Mouse (Mus musculus) liver, embryonic 12.5 days (tissue): Measurements from ENCODE around the gene C330007P06Rik. TPM values are rescaled to one million over a fixed set of nuclear protein-coding genes. Genes with fewer than 3 reads are reported as not detected.
"Not testable (repeated sequence)": the region's sequence is repeated elsewhere in the genome, so short reads cannot be mapped to it uniquely, and the experiment has no call there.

Experiments
- ATAC-seq: fragments of 200-750 bp; cut with Nextera tagmentation; 2 replicates; pipeline ENCODE4 v1.8.0; 2017; ENCODE audit warnings: moderate number of reproducible peaks, mild to moderate bottlenecking, moderate library complexity
- H3K27ac ChIP-seq: fragments of 300-500 bp; sonication (generic); 2 replicates; pipeline ENCODE4 v1.5.1; 2016; ENCODE audit warnings: mild to moderate bottlenecking
- H3K27me3 ChIP-seq: fragments of 300-500 bp; sonication (generic); replicated peaks from 2 replicates; pipeline ENCODE4 v1.6.1; 2016; ENCODE audit warnings: mild to moderate bottlenecking, moderate library complexity
- H3K36me3 ChIP-seq: fragments of 300-500 bp; sonication (generic); 2 replicates; pipeline ENCODE4 v1.6.1; 2016; ENCODE audit warnings: mild to moderate bottlenecking, moderate library complexity
- H3K4me1 ChIP-seq: fragments of 300-500 bp; sonication (generic); 2 replicates; pipeline ENCODE4 v1.6.1; 2016
- H3K4me2 ChIP-seq: fragments of 300-500 bp; sonication (generic); 2 replicates; pipeline ENCODE4 v1.6.1; 2016; ENCODE audit warnings: mild to moderate bottlenecking, moderate library complexity
- H3K4me3 ChIP-seq: fragments of 300-500 bp; sonication (generic); 2 replicates; pipeline ENCODE4 v1.5.1; 2016; ENCODE audit warnings: mild to moderate bottlenecking, moderate library complexity
- H3K9ac ChIP-seq: fragments of 300-500 bp; sonication (generic); 2 replicates; pipeline ENCODE4 v1.6.1; 2016; ENCODE audit warnings: mild to moderate bottlenecking, moderate library complexity
- H3K9me3 ChIP-seq: fragments of 300-500 bp; sonication (generic); replicated peaks from 2 replicates; pipeline ENCODE4 v1.6.1; 2016; ENCODE audit warnings: mild to moderate bottlenecking, moderate library complexity
- WGBS: fragments of 180-500 bp; shearing (Covaris S2); methylation state at CpG from one replicate; pipeline ENCODE4 v1.1.7; 2016; ENCODE audit not compliant: insufficient replicate concordance; 5-methylcytosine and 5-hydroxymethylcytosine counted together
- polyA plus RNA-seq: library from polyadenylated mRNA; unstranded; fragments of >200 nt; fragmentation: Nextera tagmentation; extraction: Ambion mirVana; gene quantifications from 2 replicates; pipeline ENCODE4 v1.2.1, GENCODE M21; 2016

Gene C330007P06Rik
- polyA plus RNA-seq, result 18.5 and 22.2 TPM in 2 replicates

DNA sequence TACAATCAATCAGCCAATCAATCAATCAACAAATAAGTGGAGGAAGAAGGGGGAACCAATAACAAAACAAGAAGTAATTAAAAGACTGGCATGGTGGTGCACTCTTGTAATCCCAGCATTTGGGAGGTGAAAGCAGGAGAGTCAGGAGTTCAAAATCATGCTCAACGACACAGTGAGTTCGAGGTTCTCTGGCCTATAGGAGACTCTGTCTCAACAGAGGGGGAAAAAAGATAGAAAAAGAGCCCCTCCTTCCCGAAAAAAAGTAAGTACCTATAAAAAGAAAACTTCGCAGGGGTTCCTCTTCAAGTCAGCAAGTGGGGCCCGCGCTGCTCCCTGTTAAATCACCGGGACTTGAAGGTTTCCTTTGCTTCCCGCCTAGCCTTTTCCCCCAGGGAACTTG is at the start of gene C330007P06Rik, which contains the start of gene Ube2a:
TSS of gene C330007P06Rik (minus strand) at position 347 of the 400 bp plus-strand sequence.
TSS of gene Ube2a (plus strand) at position 136 of the 400 bp plus-strand sequence.
- Histone ChIP-seq H3K4me1 (peaks cover 12% of the 10 kb centered on the region; the same call in 1 of the 2 replicates), H3K4me3 (peak within 1 kb of the TSS; percentile 82), H3K4me2 (peak within 1 kb of the TSS; percentile 79), H3K36me3 (peaks cover 5% of the 10 kb centered on the region; the same call in 1 of the 2 replicates), H3K9ac (peak within 1 kb of the TSS; percentile 91), H3K27me3 (peaks cover 6% of the 10 kb centered on the region; the same call in 1 of the 2 replicates), H3K27ac (peak within 1 kb of the TSS; percentile 78), H3K9me3 (no peaks in the 10 kb centered on the region)
- WGBS, result 5% methylated on average over 8 of the region's 8 CpGs
- peak; percentile 16; the same call in 1 of the 2 replicates for ATAC-seq

DNA sequence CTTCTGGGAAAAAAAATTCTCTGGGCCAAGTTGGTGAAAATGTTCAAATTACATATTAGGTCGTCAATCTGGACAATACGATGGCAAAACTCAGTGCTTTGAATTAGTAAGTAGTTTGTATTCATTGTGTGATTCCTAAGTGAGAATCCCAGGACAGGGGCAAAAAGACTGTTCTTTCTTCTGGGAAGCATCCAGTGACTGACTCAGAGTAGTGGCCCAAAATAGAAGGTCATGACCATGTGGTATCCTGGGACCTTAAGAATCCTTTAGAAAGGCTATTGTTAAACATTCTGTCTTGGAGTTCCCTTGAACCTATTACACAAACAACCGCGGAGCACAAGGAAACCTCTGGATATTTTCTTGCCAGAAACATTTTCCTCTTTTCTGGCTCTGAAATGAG is 47.4 kb upstream of the C330007P06Rik start:
- no peak overlapping the region for H3K9ac ChIP-seq
- no peaks in the 10 kb centered on the region for H3K4me1 ChIP-seq
- WGBS, result 82% methylated on average over 4 of the region's 4 CpGs
- H3K4me2 ChIP-seq, result no peak overlapping the region
- no peaks in the 10 kb centered on the region for H3K9me3 ChIP-seq
- H3K27ac ChIP-seq, result no peak overlapping the region
- no peaks in the 10 kb centered on the region for H3K36me3 ChIP-seq
- H3K27me3 ChIP-seq, result no peaks in the 10 kb centered on the region
- no peak for ATAC-seq
- no peak overlapping the region for H3K4me3 ChIP-seq

DNA sequence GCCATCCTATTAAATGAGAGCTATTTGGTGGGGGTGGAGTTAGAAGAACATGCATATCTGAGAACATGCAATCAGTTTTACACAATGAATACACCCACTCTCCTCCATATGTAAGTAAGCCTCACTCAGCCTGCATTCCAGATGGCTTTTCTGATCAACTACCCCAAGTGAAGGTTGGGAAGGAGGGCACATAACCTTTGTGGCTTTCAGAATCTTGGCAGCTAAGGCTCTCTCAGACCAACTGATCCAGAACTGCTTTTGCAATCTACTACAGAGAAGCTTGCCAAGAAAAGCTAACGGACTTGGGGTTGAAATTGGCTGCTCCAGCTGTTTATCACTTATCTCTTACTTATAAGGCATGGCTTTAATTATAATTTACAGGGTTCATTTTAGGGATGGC is 43.8 kb upstream of the C330007P06Rik start:
- no peak overlapping the region for H3K4me2 ChIP-seq
- H3K4me3 ChIP-seq, result no peak overlapping the region
- WGBS, result 75% methylated on average over 1 of the region's 1 CpGs

DNA sequence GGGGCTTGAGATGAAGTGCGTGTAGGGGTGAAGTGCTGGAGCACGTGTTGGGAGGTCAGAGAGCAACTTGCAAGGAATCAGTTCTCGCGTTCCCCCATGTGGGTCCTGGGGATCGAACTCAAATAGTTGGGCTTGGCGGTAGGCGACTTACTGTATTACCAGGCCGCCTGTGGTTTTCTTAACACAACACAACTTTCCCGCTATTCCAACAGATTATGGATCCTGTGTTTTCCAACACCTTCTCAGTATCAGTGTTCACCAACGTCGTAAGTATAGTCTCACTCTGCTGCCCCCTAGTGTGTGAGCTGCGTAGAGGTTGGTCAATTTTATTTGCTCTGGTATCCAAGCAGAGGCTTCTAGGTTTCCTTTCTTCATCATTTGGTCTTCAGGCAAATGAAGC is 37.4 kb upstream of the C330007P06Rik start:
- Histone ChIP-seq H3K4me1 (no peaks in the 10 kb centered on the region), H3K4me2 (no peak overlapping the region), H3K4me3 (no peak overlapping the region), H3K36me3 (no peaks in the 10 kb centered on the region), H3K27me3 (no peaks in the 10 kb centered on the region), H3K9ac (no peak overlapping the region), H3K9me3 (no peaks in the 10 kb centered on the region), H3K27ac (no peak overlapping the region)
- ATAC-seq, result no peak
- 38% methylated on average over 12 of the region's 12 CpGs for WGBS

More for the DNA sequence above, 43.8 kb upstream of the C330007P06Rik start:
- no peaks in the 10 kb centered on the region for H3K27me3 ChIP-seq
- H3K9ac ChIP-seq, result no peak overlapping the region
- H3K36me3 ChIP-seq, result no peaks in the 10 kb centered on the region
- ATAC-seq, result no peak
- H3K27ac ChIP-seq, result no peak overlapping the region
- no peaks in the 10 kb centered on the region for H3K4me1 ChIP-seq
- no peaks in the 10 kb centered on the region for H3K9me3 ChIP-seq

DNA sequence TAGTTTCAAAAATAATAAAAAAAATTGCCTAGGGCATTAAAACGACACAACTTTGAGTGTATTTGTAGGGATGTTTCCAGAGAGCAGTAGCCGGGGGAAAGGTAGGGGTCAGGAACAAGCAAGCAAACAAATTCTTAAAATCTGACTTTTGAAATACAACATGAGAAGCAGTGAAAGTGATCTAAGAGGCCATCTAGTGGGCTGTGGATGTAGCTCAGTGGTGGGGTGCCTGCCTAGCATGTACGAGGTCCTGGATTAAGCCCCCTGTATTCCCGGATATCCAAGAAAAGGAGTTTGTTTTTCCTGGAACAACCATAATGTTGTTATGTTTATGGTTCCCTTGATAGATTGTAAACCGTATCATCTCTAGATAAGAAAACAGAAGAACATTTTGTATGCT is 32.6 kb upstream of the C330007P06Rik start:
- H3K9me3 ChIP-seq, result no peaks in the 10 kb centered on the region
- ATAC-seq, result no peak
- H3K4me3 ChIP-seq, result no peak overlapping the region
- no peaks in the 10 kb centered on the region for H3K27me3 ChIP-seq
- WGBS, result 28% methylated on average over 5 of the region's 5 CpGs
- no peak overlapping the region for H3K9ac ChIP-seq
- peaks cover 8% of the 10 kb centered on the region; the same call in 1 of the 2 replicates for H3K4me1 ChIP-seq
- H3K36me3 ChIP-seq, result no peaks in the 10 kb centered on the region
- H3K4me2 ChIP-seq, result no peak overlapping the region
- no peak overlapping the region for H3K27ac ChIP-seq

DNA sequence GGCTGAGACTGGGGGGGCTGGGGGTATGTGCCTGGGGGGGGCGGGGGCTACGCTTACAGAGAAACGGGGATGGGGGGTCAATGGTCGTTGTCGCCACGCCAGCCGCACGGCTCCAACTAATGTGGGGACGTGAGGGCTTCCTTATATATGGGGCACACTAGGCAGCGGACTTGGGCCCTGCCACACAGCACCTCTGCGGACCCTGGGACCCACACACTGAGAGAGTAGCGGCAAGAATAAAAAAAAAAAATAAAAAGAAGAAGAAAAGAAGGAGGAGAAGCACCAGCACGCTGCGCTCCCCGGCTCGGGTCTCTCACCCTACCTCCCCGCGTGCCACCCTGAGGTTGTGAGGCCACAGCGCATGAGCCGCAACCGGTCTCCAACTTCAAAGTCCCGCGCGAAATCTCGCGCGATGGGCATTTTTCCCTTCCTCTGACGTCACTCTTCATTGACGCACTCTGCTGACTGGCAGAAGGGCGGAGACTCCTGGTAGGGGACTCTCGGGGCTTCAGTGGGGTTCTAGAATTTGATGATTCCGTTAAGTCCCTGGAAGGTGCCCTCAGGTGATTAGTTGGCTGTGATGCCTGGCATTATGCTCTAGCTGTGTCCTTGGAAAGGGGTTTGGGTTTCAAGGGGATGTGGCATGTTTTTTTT is 29.3 kb upstream of the C330007P06Rik start:
- peaks cover 15% of the 10 kb centered on the region; the same call in 1 of the 2 replicates for H3K4me1 ChIP-seq
- peak; percentile 93 for ATAC-seq
- peak overlapping the region; percentile 78 for H3K9ac ChIP-seq
- H3K36me3 ChIP-seq, result no peaks in the 10 kb centered on the region
- H3K27ac ChIP-seq, result peak overlapping the region; percentile 70
- no peaks in the 10 kb centered on the region for H3K27me3 ChIP-seq
- peak overlapping the region; percentile 80 for H3K4me2 ChIP-seq
- H3K9me3 ChIP-seq, result no peaks in the 10 kb centered on the region
- WGBS, result 9% methylated on average over 28 of the region's 32 CpGs
- peak overlapping the region; percentile 70 for H3K4me3 ChIP-seq

DNA sequence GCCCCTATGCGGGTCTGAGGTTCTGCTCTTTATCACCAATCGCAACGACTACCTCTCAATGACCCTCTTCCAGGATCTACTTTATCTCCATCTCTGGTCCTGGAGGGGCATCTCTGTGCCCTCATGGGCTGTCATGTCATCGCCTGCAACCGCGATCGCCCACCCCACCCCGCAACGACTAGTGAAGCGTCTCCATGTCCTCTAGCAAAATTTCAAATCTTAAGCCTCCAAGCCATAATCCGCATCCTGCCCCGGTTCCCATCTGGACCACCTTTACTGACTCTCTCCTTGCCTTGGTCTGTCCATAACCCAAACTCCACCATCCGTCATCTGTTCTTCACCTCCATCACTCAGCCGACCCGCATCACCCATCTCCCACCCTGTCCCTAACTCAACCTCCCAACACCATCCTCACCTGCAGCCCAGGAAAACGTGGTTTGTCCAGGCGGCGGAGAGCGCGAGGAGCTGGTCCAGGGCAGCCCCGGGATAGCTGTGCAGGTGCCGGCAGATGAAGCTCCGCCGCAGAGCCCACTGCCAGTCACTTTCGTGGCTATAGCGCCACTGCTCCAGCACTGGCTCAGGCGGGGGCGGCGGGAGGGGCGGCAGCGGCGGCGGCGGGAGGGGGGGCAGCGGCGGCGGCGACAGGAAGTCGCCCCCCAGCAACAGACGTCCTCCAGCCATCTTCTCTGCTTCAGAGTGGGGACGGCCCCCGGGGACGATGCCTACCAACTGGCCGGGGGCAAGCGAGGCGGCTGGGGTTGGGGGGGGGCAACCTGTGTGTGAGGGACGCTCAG is 28.6 kb upstream of the C330007P06Rik start, which contains the start of gene Nkrf:
TSS of gene Nkrf (minus strand) at position 579 of the 794 bp plus-strand sequence.
- H3K9me3 ChIP-seq, result no peaks in the 10 kb centered on the region
- H3K36me3 ChIP-seq, result no peaks in the 10 kb centered on the region
- ATAC-seq, result peak; percentile 72
- H3K9ac ChIP-seq, result peak within 1 kb of the TSS; percentile 78
- no peaks in the 10 kb centered on the region for H3K27me3 ChIP-seq
- peak within 1 kb of the TSS; percentile 80 for H3K4me2 ChIP-seq
- WGBS, result 9% methylated on average over 46 of the region's 47 CpGs
- H3K27ac ChIP-seq, result peak within 1 kb of the TSS; percentile 70
- H3K4me3 ChIP-seq, result peak within 1 kb of the TSS; percentile 70
- H3K4me1 ChIP-seq, result peaks cover 15% of the 10 kb centered on the region; the same call in 1 of the 2 replicates

DNA sequence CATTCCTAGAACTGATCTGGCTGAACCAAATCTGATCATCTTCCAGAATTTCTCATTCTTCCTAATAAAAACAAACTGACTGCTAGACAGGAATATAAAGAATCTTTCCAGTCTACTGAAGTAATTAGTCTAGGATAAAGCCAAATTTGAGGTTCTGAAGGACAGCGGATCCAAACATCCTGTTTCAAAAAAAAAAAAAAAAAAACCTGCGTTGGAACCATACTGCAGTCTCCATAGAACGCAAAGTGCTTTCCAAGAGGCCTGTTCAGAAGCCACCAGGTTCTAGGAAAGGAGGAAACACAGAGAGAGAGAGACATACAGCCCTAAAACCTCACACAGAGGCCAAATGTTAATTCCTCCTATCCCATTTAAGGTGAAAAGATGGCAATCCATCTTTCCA is 27.7 kb upstream of the C330007P06Rik start:
- no peaks in the 10 kb centered on the region for H3K27me3 ChIP-seq
- H3K4me2 ChIP-seq, result peak overlapping the region; percentile 80
- H3K27ac ChIP-seq, result no peak overlapping the region
- H3K9ac ChIP-seq, result peak overlapping the region; percentile 78
- H3K4me1 ChIP-seq, result peaks cover 15% of the 10 kb centered on the region; the same call in 1 of the 2 replicates
- H3K36me3 ChIP-seq, result no peaks in the 10 kb centered on the region
- peak overlapping the region; percentile 70 for H3K4me3 ChIP-seq
- no peaks in the 10 kb centered on the region for H3K9me3 ChIP-seq
- ATAC-seq, result no peak
- 42% methylated on average over 3 of the region's 3 CpGs for WGBS

DNA sequence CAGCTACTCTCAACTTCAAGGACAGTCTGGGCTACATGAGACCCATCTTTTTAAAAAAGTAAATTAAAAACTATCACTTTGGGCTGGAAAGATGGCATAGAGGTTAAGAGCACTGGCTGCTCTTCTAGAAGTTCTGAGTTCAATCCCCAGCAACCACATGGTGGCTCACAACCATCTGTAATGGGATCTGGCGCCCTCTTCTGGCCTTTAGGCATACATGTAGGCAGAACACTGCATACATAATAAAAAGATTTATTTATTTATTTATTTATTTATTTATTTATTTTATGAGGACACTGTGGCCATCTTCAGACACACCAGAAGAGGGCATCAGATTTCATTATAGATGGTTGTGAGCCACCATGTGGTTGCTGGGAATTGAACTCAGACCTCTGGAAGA is 25.0 kb upstream of the C330007P06Rik start:
- H3K4me2 ChIP-seq, H3K4me3 ChIP-seq, ATAC-seq, H3K36me3 ChIP-seq, H3K9ac ChIP-seq, H3K9me3 ChIP-seq, H3K27me3 ChIP-seq, H3K27ac ChIP-seq: not testable (repeated sequence)
- 19% methylated on average over 1 of the region's 1 CpGs for WGBS
- peaks cover 15% of the 10 kb centered on the region; the same call in 1 of the 2 replicates for H3K4me1 ChIP-seq

DNA sequence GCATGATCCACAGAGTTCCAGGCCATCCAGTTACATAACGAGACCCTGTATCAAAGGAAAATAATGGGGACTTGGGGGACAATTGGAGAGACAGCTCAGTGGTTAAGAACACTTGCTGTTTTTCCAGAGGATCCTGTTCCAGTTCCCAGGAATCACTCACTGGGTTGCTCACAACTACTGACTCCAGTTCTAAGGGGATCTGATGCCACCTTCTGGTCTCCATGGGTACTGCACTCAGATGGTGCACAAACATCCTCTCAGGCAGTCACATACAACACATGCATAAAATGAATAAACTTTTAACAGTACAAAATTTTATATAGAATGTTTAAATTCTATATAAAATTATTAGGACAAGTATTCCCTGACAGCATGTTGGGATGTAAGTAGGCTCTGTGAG is 10.8 kb upstream of the C330007P06Rik start:
- 74% methylated on average over 1 of the region's 1 CpGs for WGBS
- Histone ChIP-seq H3K4me2 (no peak overlapping the region), H3K4me1 (no peaks in the 10 kb centered on the region), H3K4me3 (no peak overlapping the region), H3K27ac (no peak overlapping the region), H3K36me3 (peaks cover 52% of the 10 kb centered on the region), H3K27me3 (no peaks in the 10 kb centered on the region), H3K9me3 (no peaks in the 10 kb centered on the region), H3K9ac (no peak overlapping the region)
- ATAC-seq, result no peak

DNA sequence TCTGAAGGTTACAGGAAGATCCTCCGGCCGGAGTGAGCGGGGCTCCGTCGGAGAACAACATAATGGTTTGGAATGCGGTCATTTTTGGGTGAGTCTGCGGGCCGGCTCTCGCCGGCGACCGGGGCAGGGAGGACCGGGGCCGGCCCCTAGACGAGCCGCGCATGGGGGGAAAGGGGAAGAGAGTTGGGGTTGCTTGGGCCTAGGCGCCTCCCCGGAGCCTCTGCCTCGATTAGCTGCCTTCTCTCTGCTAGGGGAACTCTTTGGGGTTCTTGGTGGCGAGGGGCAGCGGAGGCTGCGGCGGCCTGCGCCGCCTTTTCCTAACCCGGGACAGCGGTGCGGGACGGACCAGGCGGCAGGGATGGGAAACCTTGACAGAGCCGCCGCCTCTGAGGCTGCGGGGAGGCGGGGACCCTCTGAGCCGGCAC is 805 bp upstream of the C330007P06Rik start:
- Histone ChIP-seq H3K4me1 (peaks cover 12% of the 10 kb centered on the region; the same call in 1 of the 2 replicates), H3K36me3 (peaks cover 5% of the 10 kb centered on the region), H3K9me3 (no peaks in the 10 kb centered on the region), H3K4me3 (peak overlapping the region; percentile 82), H3K9ac (peak overlapping the region; percentile 91), H3K4me2 (peak overlapping the region; percentile 79), H3K27ac (peak overlapping the region; percentile 78), H3K27me3 (peaks cover 6% of the 10 kb centered on the region; the same call in 1 of the 2 replicates)
- 9% methylated on average over 34 of the region's 36 CpGs for WGBS
- peak; percentile 40 for ATAC-seq
